Mouse (Mus musculus) embryonic facial prominence, embryonic 15.5 days (tissue): ENCODE data around the gene Gm13078. TPM values are rescaled to one million over a fixed set of nuclear protein-coding genes. Genes with fewer than 3 reads are reported as not detected.

ENCODE experiments used
- ATAC-seq: fragments of 200-750 bp; cut with Nextera tagmentation; 2 replicates; pipeline ENCODE4 v1.8.0; 2017; ENCODE audit warnings: low read depth, moderate TSS enrichment; ENCODE audit not compliant: insufficient number of reproducible peaks, low FRiP score, low TSS enrichment
- H3K27ac ChIP-seq: fragments of 300-500 bp; sonication (generic); replicated peaks from 2 replicates; pipeline ENCODE4 v1.5.1; 2015; ENCODE audit warnings: mild to moderate bottlenecking, inconsistent platforms
- H3K27me3 ChIP-seq: fragments of 300-500 bp; sonication (generic); 2 replicates; pipeline ENCODE4 v1.6.1; 2015; ENCODE audit warnings: inconsistent platforms
- H3K36me3 ChIP-seq: fragments of 300-500 bp; sonication (generic); 2 replicates; pipeline ENCODE4 v1.6.1; 2015; ENCODE audit warnings: mild to moderate bottlenecking, inconsistent platforms
- H3K4me1 ChIP-seq: fragments of 300-500 bp; sonication (generic); 2 replicates; pipeline ENCODE4 v1.6.1; 2015; ENCODE audit warnings: inconsistent platforms
- H3K4me2 ChIP-seq: fragments of 300-500 bp; sonication (generic); replicated peaks from 2 replicates; pipeline ENCODE4 v1.6.1; 2015; ENCODE audit warnings: mild to moderate bottlenecking, inconsistent platforms
- H3K4me3 ChIP-seq: fragments of 300-500 bp; sonication (generic); replicated peaks from 2 replicates; pipeline ENCODE4 v1.5.1; 2015; ENCODE audit warnings: mild to moderate bottlenecking, inconsistent platforms
- H3K9ac ChIP-seq: fragments of 300-500 bp; sonication (generic); 2 replicates; pipeline ENCODE4 v1.6.1; 2015; ENCODE audit warnings: inconsistent platforms
- H3K9me3 ChIP-seq: fragments of 300-500 bp; sonication (generic); replicated peaks from 2 replicates; pipeline ENCODE4 v1.6.1; 2016; ENCODE audit warnings: inconsistent platforms
- WGBS: fragments of 180-500 bp; shearing (Covaris S2); methylation state at CpG from one replicate; pipeline ENCODE4 v1.1.7; 2015; 5-methylcytosine and 5-hydroxymethylcytosine counted together
- polyA plus RNA-seq: library from polyadenylated mRNA; unstranded; fragments of >200 nt; fragmentation: Nextera tagmentation; extraction: Ambion mirVana; gene quantifications from 2 replicates; pipeline ENCODE4 v1.2.1, GENCODE M21; 2015

Gene Gm13078
- not detected in 2 replicates for polyA plus RNA-seq

GRCm38 (mm10) chr4:143719155-143719554, at the start of gene Gm13078:
TSS of gene Gm13078 (plus strand) at chr4:143719455.
- Histone ChIP-seq H3K4me2 (no peak within 1 kb of the TSS), H3K27ac (no peak within 1 kb of the TSS), H3K9ac (no peak within 1 kb of the TSS), H3K36me3 (no peaks in the 10 kb centered on the region), H3K4me1 (no peaks in the 10 kb centered on the region), H3K27me3 (no peaks in the 10 kb centered on the region), H3K9me3 (0 out of 2 replicates have a peak, but pooled peaks cover 6% of the 10 kb centered on the region), H3K4me3 (no peak within 1 kb of the TSS)
- WGBS = 84% methylated on average over 1 of the region's 1 CpGs
- no peak for ATAC-seq

GRCm38 (mm10) chr4:143702611-143703010, 16.6 kb upstream of the Gm13078 start, which contains the start of gene Gm13089:
TSS of gene Gm13089 (minus strand) at chr4:143702711.
- H3K4me1 ChIP-seq = no peaks in the 10 kb centered on the region
- peaks cover 11% of the 10 kb centered on the region; the same call in 1 of the 2 replicates for H3K9me3 ChIP-seq
- H3K4me2 ChIP-seq = no peak within 1 kb of the TSS
- 80% methylated on average over 2 of the region's 2 CpGs for WGBS
- no peak within 1 kb of the TSS for H3K4me3 ChIP-seq
- no peak within 1 kb of the TSS for H3K27ac ChIP-seq
- H3K36me3 ChIP-seq = no peaks in the 10 kb centered on the region
- no peaks in the 10 kb centered on the region for H3K27me3 ChIP-seq
- no peak within 1 kb of the TSS for H3K9ac ChIP-seq
- ATAC-seq = no peak

Other genes with a start within 250 kb of the Gm13078 start
- gene Gm13043, start 208.1 kb upstream of the Gm13078 start, polyA plus RNA-seq = not detected in 2 replicates
- gene Gm13040, start 183.5 kb upstream of the Gm13078 start, polyA plus RNA-seq = not detected in 2 replicates
- not detected in 2 replicates for gene BC080695, start 167.8 kb upstream of the Gm13078 start, polyA plus RNA-seq
- gene Gm13057, start 167.7 kb upstream of the Gm13078 start, polyA plus RNA-seq = not detected in 2 replicates
- gene Gm13083, start 104.5 kb upstream of the Gm13078 start, polyA plus RNA-seq = not detected in 2 replicates
- gene Gm13088, start 62.2 kb upstream of the Gm13078 start, polyA plus RNA-seq = not detected in 2 replicates
- gene Gm13089, start 16.7 kb upstream of the Gm13078 start, polyA plus RNA-seq = not detected in 2 replicates
- not detected in 2 replicates for gene Gm13023, start 69.9 kb downstream of the Gm13078 start, polyA plus RNA-seq
- not detected in 2 replicates for gene Gm13084, start 96.6 kb downstream of the Gm13078 start, polyA plus RNA-seq
- gene Gm13103, start 127.0 kb downstream of the Gm13078 start, polyA plus RNA-seq = not detected in 2 replicates
- gene Pramef6, start 180.9 kb downstream of the Gm13078 start, polyA plus RNA-seq = not detected in 2 replicates
- not detected in 2 replicates for gene Pramef25, start 231.6 kb downstream of the Gm13078 start, polyA plus RNA-seq
- not detected in 2 replicates for gene Gm13101, start 247.5 kb downstream of the Gm13078 start, polyA plus RNA-seq